Mouse (Mus musculus) neural tube, embryonic 15.5 days (tissue): ENCODE measurements around the gene Arhgef2. TPM values are rescaled to one million over a fixed set of nuclear protein-coding genes. Genes with fewer than 3 reads are reported as not detected.
A peak's percentile ranks its signal among the peaks of the same experiment; 100 is the strongest.
"Not testable (repeated sequence)": the region's sequence is repeated elsewhere in the genome, so short reads cannot be mapped to it uniquely, and the experiment has no call there.

Source experiments
- ATAC-seq: fragments of 200-750 bp; cut with Nextera tagmentation; 2 replicates; pipeline ENCODE4 v1.8.0; 2017; ENCODE audit warnings: mild to moderate bottlenecking, moderate TSS enrichment, moderate library complexity; ENCODE audit not compliant: low FRiP score
- H3K27ac ChIP-seq: fragments of 300-500 bp; sonication (generic); replicated peaks from 2 replicates; pipeline ENCODE4 v1.5.1; 2015; ENCODE audit warnings: mild to moderate bottlenecking, inconsistent platforms
- H3K27me3 ChIP-seq: fragments of 300-500 bp; sonication (generic); replicated peaks from 2 replicates; pipeline ENCODE4 v1.6.1; 2015; ENCODE audit warnings: inconsistent platforms
- H3K36me3 ChIP-seq: fragments of 300-500 bp; sonication (generic); 2 replicates; pipeline ENCODE4 v1.6.1; 2015; ENCODE audit warnings: inconsistent platforms
- H3K4me1 ChIP-seq: fragments of 300-500 bp; sonication (generic); 2 replicates; pipeline ENCODE4 v1.6.1; 2015; ENCODE audit warnings: inconsistent platforms
- H3K4me2 ChIP-seq: fragments of 300-500 bp; sonication (generic); 2 replicates; pipeline ENCODE4 v1.6.1; 2015; ENCODE audit warnings: inconsistent platforms, mild to moderate bottlenecking, moderate library complexity
- H3K4me3 ChIP-seq: fragments of 300-500 bp; sonication (generic); replicated peaks from 2 replicates; pipeline ENCODE4 v1.5.1; 2015; ENCODE audit warnings: mild to moderate bottlenecking, inconsistent platforms
- H3K9ac ChIP-seq: fragments of 300-500 bp; sonication (generic); replicated peaks from 2 replicates; pipeline ENCODE4 v1.6.1; 2015; ENCODE audit warnings: mild to moderate bottlenecking, inconsistent platforms
- H3K9me3 ChIP-seq: fragments of 300-500 bp; sonication (generic); replicated peaks from 2 replicates; pipeline ENCODE4 v1.6.1; 2016; ENCODE audit warnings: inconsistent platforms
- WGBS: fragments of 180-500 bp; shearing (Covaris S2); methylation state at CpG from one replicate; pipeline ENCODE4 v1.1.7; 2015; ENCODE audit warnings: mixed read lengths; 5-methylcytosine and 5-hydroxymethylcytosine counted together
- polyA plus RNA-seq: library from polyadenylated mRNA; unstranded; fragments of >200 nt; fragmentation: Nextera tagmentation; extraction: Ambion mirVana; gene quantifications from 2 replicates; pipeline ENCODE4 v1.2.1, GENCODE M21; 2015

The Arhgef2 gene
- polyA plus RNA-seq, 1 experiment from 2014 or later = 104 TPM

DNA sequence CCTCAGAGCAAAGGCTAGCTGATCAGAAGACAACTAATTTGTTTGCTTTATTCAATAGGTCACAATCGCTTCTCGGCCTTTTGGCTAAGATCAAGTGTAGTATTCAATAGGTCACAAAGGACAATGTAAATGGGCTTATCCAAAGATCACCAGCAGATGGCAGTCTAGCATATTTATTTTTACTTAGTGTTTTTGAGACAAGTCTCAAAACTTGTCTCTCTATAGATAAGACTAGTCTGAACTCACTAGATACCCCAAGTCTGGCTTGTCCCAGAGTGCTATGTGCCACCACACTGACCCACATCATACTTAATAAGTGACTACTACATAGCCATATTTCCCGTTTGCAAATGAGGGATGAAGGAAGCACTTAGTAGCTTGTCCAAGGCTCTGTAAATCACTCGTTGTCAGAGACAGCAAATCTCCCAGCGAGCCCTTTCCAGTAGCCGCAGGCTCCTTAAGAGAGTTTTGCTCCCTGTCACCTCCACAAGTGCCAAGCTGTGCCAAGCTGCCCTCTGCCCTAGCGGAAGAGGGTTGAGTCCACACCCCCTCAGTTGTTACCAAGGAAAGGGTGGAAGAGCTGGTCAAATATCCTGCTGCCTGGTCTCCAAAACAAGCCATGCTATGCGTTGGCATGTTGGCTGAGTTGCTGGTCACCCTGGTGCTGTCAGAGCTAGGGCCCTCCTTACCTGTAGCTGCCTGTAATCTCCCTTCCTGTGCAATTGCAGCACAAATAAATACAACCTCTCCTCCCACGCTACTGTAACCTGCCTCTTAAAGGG, 13.6 kb upstream of the Arhgef2 start:
- WGBS = 28% methylated on average over 9 of the region's 9 CpGs
- Histone ChIP-seq H3K4me2 (0 out of 2 replicates have a peak overlapping the region, but pooled peaks have one; percentile 19), H3K27me3 (no peaks in the 10 kb centered on the region), H3K27ac (peak overlapping the region; percentile 54; the same call in 1 of the 2 replicates), H3K4me1 (peaks cover 5% of the 10 kb centered on the region), H3K9me3 (no peaks in the 10 kb centered on the region), H3K9ac (no peak overlapping the region), H3K36me3 (peaks cover 21% of the 10 kb centered on the region), H3K4me3 (no peak overlapping the region)
- ATAC-seq = peak; percentile 8; the same call in 1 of the 2 replicates

DNA sequence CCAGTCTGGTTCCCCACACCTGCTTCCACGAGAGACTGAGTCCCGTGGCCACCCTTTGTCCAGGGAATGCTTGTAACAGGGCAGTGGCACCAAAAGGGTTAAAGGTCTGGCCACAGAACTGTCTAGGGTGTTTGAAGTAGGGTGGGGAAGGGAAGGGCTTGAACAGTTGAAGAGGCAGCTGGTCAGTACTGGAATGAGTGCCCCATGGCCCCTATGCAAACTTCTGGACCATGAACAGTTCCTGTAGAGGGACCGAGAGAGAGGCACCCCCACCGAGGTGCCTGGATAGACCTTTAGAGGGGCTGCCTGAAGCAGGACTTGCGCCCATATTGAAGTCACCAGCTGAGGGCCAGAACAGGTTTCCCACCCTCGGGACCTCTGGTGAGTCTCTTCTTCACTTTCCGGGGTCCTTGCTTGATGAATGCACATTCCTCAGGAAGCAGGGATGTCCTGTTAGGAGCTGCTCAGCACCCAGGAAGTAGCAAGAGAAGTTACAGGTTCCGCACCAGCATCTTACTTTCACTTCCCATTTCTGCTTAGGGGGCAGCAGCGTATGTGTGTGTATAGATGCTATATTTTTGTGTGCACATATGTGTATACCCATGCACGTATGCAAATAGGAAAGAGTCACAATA, 12.7 kb upstream of the Arhgef2 start:
- peaks cover 5% of the 10 kb centered on the region for H3K4me1 ChIP-seq
- H3K4me2 ChIP-seq = no peak overlapping the region
- H3K4me3 ChIP-seq = no peak overlapping the region
- ATAC-seq = no peak
- WGBS = 76% methylated on average over 10 of the region's 10 CpGs
- H3K9me3 ChIP-seq = no peaks in the 10 kb centered on the region
- H3K27me3 ChIP-seq = no peaks in the 10 kb centered on the region
- no peak overlapping the region for H3K27ac ChIP-seq
- H3K36me3 ChIP-seq = peaks cover 11% of the 10 kb centered on the region
- H3K9ac ChIP-seq = no peak overlapping the region

DNA sequence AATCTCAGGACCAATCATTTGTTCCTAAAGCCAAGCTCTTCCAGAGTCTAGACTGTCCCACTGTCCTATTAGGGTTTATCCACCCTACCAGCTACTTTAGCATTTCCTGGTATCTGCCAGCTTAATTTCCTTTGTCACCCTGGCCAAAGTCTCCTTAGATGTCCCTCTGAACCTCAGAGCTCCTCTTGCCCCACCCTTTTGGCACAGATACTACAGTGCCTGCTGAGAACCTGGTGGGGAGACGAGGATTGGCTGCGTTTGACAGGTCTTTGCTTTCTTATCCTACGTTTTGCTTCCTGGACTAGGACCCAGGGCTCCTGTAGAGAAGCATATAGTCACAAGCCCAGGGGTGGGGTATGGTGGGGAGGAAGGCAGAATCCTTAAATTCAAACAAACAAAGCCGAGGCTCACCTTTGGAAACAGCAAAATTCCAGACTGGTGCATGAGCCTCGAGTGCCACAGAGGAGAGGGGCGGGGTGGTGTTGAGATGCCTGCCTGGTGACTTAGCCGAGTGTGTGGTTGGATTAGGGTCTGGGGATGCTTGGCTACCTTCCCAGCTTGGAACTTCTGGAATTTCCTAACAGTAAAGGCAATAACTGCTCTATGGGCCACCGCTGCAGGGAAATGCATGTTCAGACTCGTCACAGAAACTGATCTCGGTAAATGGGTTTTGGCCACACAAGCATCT, 11.7 kb upstream of the Arhgef2 start:
- no peak overlapping the region for H3K4me3 ChIP-seq
- no peak overlapping the region for H3K27ac ChIP-seq
- H3K4me2 ChIP-seq = no peak overlapping the region
- no peaks in the 10 kb centered on the region for H3K9me3 ChIP-seq
- no peak for ATAC-seq
- 69% methylated on average over 10 of the region's 10 CpGs for WGBS
- H3K9ac ChIP-seq = no peak overlapping the region
- H3K4me1 ChIP-seq = peaks cover 5% of the 10 kb centered on the region
- H3K36me3 ChIP-seq = peaks cover 4% of the 10 kb centered on the region; the same call in 1 of the 2 replicates
- no peaks in the 10 kb centered on the region for H3K27me3 ChIP-seq

DNA sequence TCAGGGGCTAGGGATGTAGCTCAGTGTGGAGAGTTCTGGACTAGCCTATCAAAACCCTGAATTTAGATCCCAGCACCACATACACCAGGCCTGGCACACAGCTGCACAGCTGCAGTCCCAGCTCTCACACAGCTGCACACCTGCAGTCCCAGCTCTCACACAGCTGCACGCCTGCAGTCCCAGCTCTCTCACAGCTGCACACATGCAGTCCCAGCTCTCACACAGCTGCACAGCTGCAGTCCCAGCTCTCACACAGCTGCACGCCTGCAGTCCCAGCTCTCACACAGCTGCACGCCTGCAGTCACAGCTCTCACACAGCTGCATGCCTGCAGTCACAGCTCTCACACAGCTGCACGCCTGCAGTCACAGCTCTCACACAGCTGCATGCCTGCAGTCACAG, 9.2 kb upstream of the Arhgef2 start:
- not testable (repeated sequence) for H3K4me2 ChIP-seq, H3K27me3 ChIP-seq, H3K9ac ChIP-seq, ATAC-seq, H3K36me3 ChIP-seq, H3K27ac ChIP-seq, H3K4me3 ChIP-seq, H3K4me1 ChIP-seq, H3K9me3 ChIP-seq
- 88% methylated on average over 4 of the region's 4 CpGs for WGBS

DNA sequence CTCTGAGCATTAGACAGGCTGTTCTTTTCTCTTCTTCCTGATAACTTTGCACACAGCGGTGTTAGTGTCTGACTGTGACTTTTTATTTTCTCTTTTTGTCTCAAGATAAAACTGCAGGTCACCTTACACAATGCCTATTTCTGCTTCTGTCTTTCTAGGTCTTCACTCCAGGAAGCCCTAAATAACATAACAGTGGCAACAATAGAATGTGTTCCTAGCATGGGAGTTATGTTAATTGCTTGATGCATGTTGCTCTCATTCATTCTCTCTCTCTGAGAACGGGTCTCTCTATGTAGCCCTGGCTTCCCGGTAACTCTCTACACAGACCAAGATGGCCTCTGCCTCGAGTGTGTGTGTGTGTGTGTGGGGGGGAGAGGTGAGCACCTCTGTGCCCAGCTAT, 3.3 kb upstream of the Arhgef2 start:
- H3K4me2 ChIP-seq = no peak overlapping the region
- H3K36me3 ChIP-seq = no peaks in the 10 kb centered on the region
- H3K9ac ChIP-seq = no peak overlapping the region; the same call in 1 of the 2 replicates
- 69% methylated on average over 4 of the region's 4 CpGs for WGBS
- ATAC-seq = no peak
- H3K9me3 ChIP-seq = no peaks in the 10 kb centered on the region
- no peak overlapping the region for H3K27ac ChIP-seq
- H3K4me3 ChIP-seq = no peak overlapping the region
- H3K4me1 ChIP-seq = peaks cover 7% of the 10 kb centered on the region
- no peaks in the 10 kb centered on the region for H3K27me3 ChIP-seq

DNA sequence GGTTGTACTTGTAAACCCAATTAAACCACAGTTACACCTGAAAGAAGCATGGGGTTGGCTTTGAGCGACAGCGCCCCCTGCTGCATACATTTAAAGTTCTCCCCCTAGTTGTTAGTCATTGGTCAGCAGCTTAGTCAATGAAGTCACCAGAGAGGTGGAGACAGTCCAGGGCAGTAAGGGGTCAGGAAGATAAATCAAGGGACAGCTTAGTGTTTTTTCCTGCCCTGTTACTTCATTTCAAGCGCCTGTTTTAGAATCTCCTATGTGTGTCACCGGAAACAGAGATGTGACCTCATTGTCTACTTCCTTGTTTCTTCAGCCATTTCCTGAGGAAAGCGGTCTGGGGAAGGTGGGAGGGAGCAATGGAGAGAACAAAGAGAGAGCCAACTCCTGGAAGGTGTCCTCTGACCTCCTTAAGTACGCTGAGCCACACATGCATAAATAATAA, 2.0 kb upstream of the Arhgef2 start:
- no peak overlapping the region for H3K9ac ChIP-seq
- no peaks in the 10 kb centered on the region for H3K27me3 ChIP-seq
- H3K4me2 ChIP-seq = no peak overlapping the region
- H3K27ac ChIP-seq = no peak overlapping the region
- WGBS = 26% methylated on average over 6 of the region's 6 CpGs
- ATAC-seq = no peak
- no peak overlapping the region for H3K4me3 ChIP-seq
- H3K36me3 ChIP-seq = no peaks in the 10 kb centered on the region
- H3K4me1 ChIP-seq = peaks cover 13% of the 10 kb centered on the region
- no peaks in the 10 kb centered on the region for H3K9me3 ChIP-seq

DNA sequence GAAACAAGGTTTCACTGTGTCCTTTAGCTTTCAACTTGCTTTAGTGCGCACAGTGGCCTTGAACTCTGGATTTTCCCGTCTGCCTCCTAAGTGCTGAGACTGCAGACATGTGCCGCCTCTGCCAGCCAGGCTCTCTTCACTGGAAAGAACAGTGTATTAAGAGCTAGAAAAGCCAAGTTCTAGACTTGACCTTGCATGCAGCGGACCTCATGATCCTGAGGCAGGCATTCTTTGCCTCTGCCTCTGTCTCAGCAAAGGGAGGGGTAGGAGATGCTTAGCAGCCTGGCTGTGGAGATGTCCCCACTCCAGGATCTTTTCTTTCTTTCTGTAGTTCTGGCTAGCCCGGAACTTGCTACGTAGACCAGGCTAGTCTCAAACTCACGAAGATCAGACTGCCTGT, 903 bp upstream of the Arhgef2 start:
- H3K36me3 ChIP-seq = no peaks in the 10 kb centered on the region
- H3K27me3 ChIP-seq = no peaks in the 10 kb centered on the region
- H3K4me1 ChIP-seq = peaks cover 13% of the 10 kb centered on the region
- H3K4me2 ChIP-seq = no peak overlapping the region
- no peaks in the 10 kb centered on the region for H3K9me3 ChIP-seq
- H3K27ac ChIP-seq = no peak overlapping the region
- no peak overlapping the region for H3K9ac ChIP-seq
- H3K4me3 ChIP-seq = no peak overlapping the region
- 94% methylated on average over 7 of the region's 7 CpGs for WGBS
- no peak for ATAC-seq

DNA sequence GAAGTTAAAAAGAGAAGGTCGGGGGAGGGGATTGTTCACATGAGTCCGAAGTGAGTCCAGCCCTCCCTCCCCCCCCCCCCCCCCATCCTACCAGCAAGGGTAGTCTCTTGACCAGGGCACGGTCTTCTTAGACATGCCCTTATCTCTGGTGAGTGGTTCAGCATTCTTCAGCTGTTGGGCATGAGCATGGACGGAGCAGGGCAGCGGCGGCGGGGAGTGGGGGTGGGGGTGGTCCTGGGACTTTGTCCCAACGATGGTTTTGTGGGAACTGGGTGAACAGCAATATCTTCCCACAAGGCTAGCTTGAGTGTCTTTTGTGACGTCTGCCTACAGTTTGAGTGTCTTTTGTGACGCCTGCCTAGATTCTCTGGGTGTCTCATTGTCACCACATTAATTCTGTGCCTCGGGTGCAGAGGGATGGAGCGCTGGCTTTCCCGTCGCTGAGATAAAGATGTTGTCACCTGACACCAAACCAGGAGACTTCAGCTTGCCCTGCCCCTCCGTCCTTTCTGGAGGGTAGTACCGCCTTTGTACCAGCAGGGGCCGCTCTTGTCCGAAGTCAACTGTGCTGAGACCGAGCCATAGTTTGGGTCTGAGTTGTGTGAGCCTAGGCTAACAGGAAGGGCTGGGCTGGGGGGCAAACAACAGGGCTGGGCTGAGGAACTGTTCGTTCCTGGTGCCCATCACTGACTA, 1.4 kb downstream of the Arhgef2 start:
- peak overlapping the region; percentile 25 for H3K4me3 ChIP-seq
- H3K4me2 ChIP-seq = peak overlapping the region; percentile 61
- H3K9ac ChIP-seq = peak overlapping the region; percentile 53
- no peaks in the 10 kb centered on the region for H3K27me3 ChIP-seq
- H3K27ac ChIP-seq = no peak overlapping the region
- under 1% methylated on average over 15 of the region's 20 CpGs for WGBS
- H3K36me3 ChIP-seq = no peaks in the 10 kb centered on the region
- no peaks in the 10 kb centered on the region for H3K9me3 ChIP-seq
- peak; percentile 92 for ATAC-seq
- peaks cover 13% of the 10 kb centered on the region for H3K4me1 ChIP-seq

DNA sequence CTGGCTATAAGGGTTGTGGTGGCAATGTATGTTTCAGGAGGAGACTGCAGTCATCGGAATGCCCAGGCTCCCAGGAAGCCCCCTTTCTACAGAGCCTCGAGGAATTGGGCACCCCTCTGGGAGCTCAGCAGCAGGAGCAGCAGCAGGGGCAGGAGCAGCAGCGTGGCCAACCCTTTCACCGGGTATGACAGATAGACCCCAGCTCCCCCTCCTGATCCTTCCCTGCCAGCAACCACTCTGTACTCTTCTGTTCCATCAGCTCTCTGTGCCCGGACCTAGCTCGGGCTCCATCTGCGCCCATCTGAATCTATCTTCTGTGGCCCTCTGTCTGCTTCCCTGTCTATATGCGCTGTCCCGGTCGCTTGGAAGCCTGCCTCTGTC, 2.0 kb downstream of the Arhgef2 start:
- H3K4me2 ChIP-seq = peak overlapping the region; percentile 61
- no peaks in the 10 kb centered on the region for H3K27me3 ChIP-seq
- H3K9ac ChIP-seq = no peak overlapping the region; the same call in 1 of the 2 replicates
- H3K27ac ChIP-seq = no peak overlapping the region
- 21% methylated on average over 10 of the region's 10 CpGs for WGBS
- peaks cover 13% of the 10 kb centered on the region for H3K4me1 ChIP-seq
- peak overlapping the region; percentile 25 for H3K4me3 ChIP-seq
- ATAC-seq = peak; percentile 29; the same call in 1 of the 2 replicates
- no peaks in the 10 kb centered on the region for H3K36me3 ChIP-seq
- no peaks in the 10 kb centered on the region for H3K9me3 ChIP-seq

DNA sequence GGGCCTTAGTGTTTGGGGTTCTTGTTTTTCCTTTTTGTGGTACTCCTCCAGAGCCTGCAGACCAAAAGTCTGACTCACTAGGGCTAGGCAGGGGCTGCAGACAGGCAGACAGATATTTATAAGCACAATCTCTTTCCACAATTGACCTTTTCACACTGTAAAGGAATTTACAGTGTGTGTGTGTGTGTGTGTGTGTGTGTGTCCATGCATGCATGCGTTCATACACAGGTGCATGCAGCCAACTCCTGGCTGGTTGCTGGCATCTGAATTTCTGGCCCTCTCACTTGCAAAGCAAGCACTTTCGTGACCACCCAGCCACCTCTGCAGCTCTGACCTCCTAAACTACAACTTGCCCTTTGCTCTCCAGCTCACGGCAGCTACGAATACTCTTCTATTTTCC, 3.3 kb downstream of the Arhgef2 start:
- ATAC-seq = no peak
- H3K9ac ChIP-seq = no peak overlapping the region
- H3K36me3 ChIP-seq = no peaks in the 10 kb centered on the region
- H3K4me2 ChIP-seq = no peak overlapping the region
- no peaks in the 10 kb centered on the region for H3K27me3 ChIP-seq
- peaks cover 13% of the 10 kb centered on the region for H3K4me1 ChIP-seq
- no peaks in the 10 kb centered on the region for H3K9me3 ChIP-seq
- 83% methylated on average over 4 of the region's 4 CpGs for WGBS
- H3K27ac ChIP-seq = no peak overlapping the region
- H3K4me3 ChIP-seq = no peak overlapping the region

DNA sequence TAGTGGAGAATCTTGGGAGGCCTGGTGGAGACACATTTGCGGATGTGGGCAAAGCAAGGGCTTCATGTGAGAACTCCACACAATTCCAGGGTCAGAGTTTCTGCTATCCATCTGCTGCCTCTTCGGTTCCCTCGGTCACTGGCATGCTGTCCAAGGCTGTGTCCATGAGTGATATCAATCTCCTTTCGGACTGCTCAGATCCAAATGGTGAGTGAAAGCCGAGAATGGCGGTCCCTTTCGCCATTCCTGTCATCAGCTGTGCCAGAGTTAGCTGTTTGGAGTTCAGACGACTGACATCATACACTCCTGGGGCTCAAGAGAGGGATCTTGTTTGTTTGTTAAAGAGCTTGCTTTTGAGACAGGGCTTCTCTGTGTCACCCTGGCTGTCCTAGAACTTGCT, 8.7 kb downstream of the Arhgef2 start:
- H3K27me3 ChIP-seq = no peaks in the 10 kb centered on the region
- WGBS = 84% methylated on average over 8 of the region's 8 CpGs
- no peaks in the 10 kb centered on the region for H3K9me3 ChIP-seq
- H3K36me3 ChIP-seq = no peaks in the 10 kb centered on the region
- H3K4me2 ChIP-seq = no peak overlapping the region
- ATAC-seq = no peak
- no peak overlapping the region for H3K27ac ChIP-seq
- H3K4me3 ChIP-seq = no peak overlapping the region
- peaks cover 17% of the 10 kb centered on the region for H3K4me1 ChIP-seq
- no peak overlapping the region for H3K9ac ChIP-seq
